Mouse (Mus musculus) layer of hippocampus, postnatal 14 days (tissue): ENCODE measurements at regions not wholly inside any gene's neighbourhood (a gene's known extent, or its start where the extent isn't known, plus 50 kb on each side); places are given as distances from the start of the nearest gene placed in this dataset.

Experiments
- DNase-seq, 2 experiments: peaks; one replicate each; pipeline ENCODE4 v3.0.0; 2021 to 2022; ENCODE audit warnings: low spot score in 2 of 2, mixed read lengths in 1 of 2

- peak in 1 of 2 experiments; percentile 35 for DNase-seq
Measured at GRCm38 (mm10) chr12:61307396-61307795, 215.6 kb upstream of the Lrfn5 start.

- peak in 1 of 2 experiments; percentile 62 for DNase-seq
Measured at GRCm38 (mm10) chr12:61322114-61322513, 200.8 kb upstream of the Lrfn5 start.

- DNase-seq: no peak
Measured at GRCm38 (mm10) chr12:61332164-61332563, 190.8 kb upstream of the Lrfn5 start.
